In genomic region chr8:124242208-124242607, GRCm38 (mm10) we compare ENCODE assay signal across 11 mouse cellular contexts. TPM values are rescaled to one million over a fixed set of nuclear protein-coding genes. Genes with fewer than 3 reads are reported as not detected.
A peak's percentile ranks its signal among the peaks of the same experiment; 100 is the strongest.
DNase-seq lines count a peak whose midpoint lies in the region; ATAC-seq and TF ChIP-seq lines count a peak whose summit lies in the region.
"Had no signal": no experiment of that assay in that cellular context is flagged by ENCODE, and none has a peak within 500 bp of the region (broad histone marks: within the 10 kb centered on the region; RNA-seq: fewer than 3 reads in every experiment).

No protein-coding gene starts in this region.

- 86% methylated on average over 6 of the region's 6 CpGs for WGBS in heart, embryonic 12.5 days
- 41% methylated on average over 6 of the region's 6 CpGs for WGBS in thymus, adult 2 months

- no peak overlapping the region for H3K4me2 ChIP-seq in heart, embryonic 12.5 days
- H3K4me2 ChIP-seq: lung, embryonic 15.5 days had no signal

- peaks cover 55% of the 10 kb centered on the region for H3K4me1 ChIP-seq in heart, embryonic 12.5 days (replicated peaks)
- H3K4me1 ChIP-seq in thymus, adult 2 months (replicated peaks; ENCODE audit: control insufficient read depth, insufficient read depth, low read length) = peaks cover 36% of the 10 kb centered on the region

- no peak for TF ChIP-seq CTCF in thymus, adult 2 months (IDR thresholded peaks at IDR 0.05; ENCODE audit: borderline replicate concordance, control insufficient read depth, extremely low read depth, insufficient read depth, low read length, poor library complexity)
- TF ChIP-seq CTCF in gastrocnemius, adult 2 months (IDR thresholded peaks at IDR 0.05) = no peak
- no peak for TF ChIP-seq CTCF in layer of hippocampus, adult 2 months (conservative IDR thresholded peaks at IDR 0.05)

- intact Hi-C loops in gastrocnemius, adult 2 months (cut with DNase I) = no loop called here

- H3K9ac ChIP-seq in heart, embryonic 12.5 days = no peak overlapping the region
- H3K9ac ChIP-seq: lung, embryonic 15.5 days had no signal

- no peak overlapping the region for H3K27ac ChIP-seq in heart, embryonic 12.5 days (ENCODE audit: poor library complexity, severe bottlenecking)
- 0 out of 2 replicates have a peak overlapping the region, but pooled peaks have one; percentile 14 for H3K27ac ChIP-seq in thymus, adult 2 months (ENCODE audit: control insufficient read depth, insufficient read depth, low read length)
- no peak overlapping the region for H3K27ac ChIP-seq in gastrocnemius, adult 2 months
- H3K27ac ChIP-seq in layer of hippocampus, adult 2 months = no peak overlapping the region
- H3K27ac ChIP-seq: lung, embryonic 15.5 days had no signal

- DNase-seq in heart, adult 9 months (ENCODE audit: low spot score in 2 of 2) = peak; percentile 46 to 65
- peak; percentile 31 for DNase-seq in thymus, adult 2 months
- DNase-seq in thymus, postnatal 25 days = no peak
- peak; percentile 47 to 57 for DNase-seq in lung, postnatal 4 days
- DNase-seq in gastrocnemius, adult 2 months = no peak
- no peak for DNase-seq in adrenal gland, postnatal 4 days (ENCODE audit: low spot score in 2 of 2)
- no peak for DNase-seq in layer of hippocampus, adult 2 months (ENCODE audit: low spot score in 2 of 2)

- no peak for TF ChIP-seq POLR2A in thymus, adult 2 months (IDR thresholded peaks at IDR 0.05; ENCODE audit: control insufficient read depth, extremely low read depth, insufficient read depth, low read length, poor library complexity)

- peaks cover 9% of the 10 kb centered on the region for H3K36me3 ChIP-seq in heart, embryonic 12.5 days
- no peaks in the 10 kb centered on the region for H3K36me3 ChIP-seq in thymus, adult 2 months (ENCODE audit: control insufficient read depth, insufficient read depth, low read length)
- H3K36me3 ChIP-seq: lung, embryonic 15.5 days had no signal

- ATAC-seq in heart, embryonic 12.5 days (ENCODE audit: insufficient number of reproducible peaks, low FRiP score) = no peak
- ATAC-seq: forebrain, embryonic 16.5 days; hindbrain, embryonic 16.5 days had no signal

- H3K4me3 ChIP-seq in heart, embryonic 12.5 days = no peak overlapping the region
- H3K4me3 ChIP-seq in thymus, adult 2 months (ENCODE audit: control insufficient read depth, insufficient read depth, low read length) = no peak overlapping the region
- H3K4me3 ChIP-seq in gastrocnemius, adult 2 months = no peak overlapping the region
- H3K4me3 ChIP-seq in layer of hippocampus, adult 2 months = no peak overlapping the region
- H3K4me3 ChIP-seq: lung, embryonic 15.5 days had no signal

- H3K27me3 ChIP-seq in heart, embryonic 12.5 days (replicated peaks) = 0 out of 2 replicates have a peak, but pooled peaks cover 2% of the 10 kb centered on the region
- H3K27me3 ChIP-seq in thymus, adult 2 months (ENCODE audit: control insufficient read depth, insufficient read depth, low read length) = no peaks in the 10 kb centered on the region
- H3K27me3 ChIP-seq: lung, embryonic 15.5 days had no signal

- peaks cover 8% of the 10 kb centered on the region for H3K9me3 ChIP-seq in heart, embryonic 12.5 days (replicated peaks)
- H3K9me3 ChIP-seq: lung, embryonic 15.5 days had no signal

RNA-seq across cellular contexts. Expression of gene Galnt2, which starts 11.0 kb away (rescaled TPM):
- polyA plus RNA-seq in heart, embryonic 12.5 days (2016; fragmentation: Nextera tagmentation; extraction: Ambion mirVana) = 77.9 and 80.9 TPM in 2 replicates
- 22.2 and 29.0 TPM in 2 replicates for polyA plus RNA-seq in thymus, adult 2 months (2012; rRNA removed)
- total RNA-seq in gastrocnemius, adult 2 months (2021) = 10 to 100 TPM; 35.6 to 37.2 TPM
- total RNA-seq in adrenal gland, postnatal 4 days (2021) = 10 to 100 TPM; 65.3 to 81.1 TPM
- total RNA-seq in layer of hippocampus, adult 2 months (2021) = 10 to 100 TPM; 34.5 to 44.5 TPM

Comparison
In these comparisons a context has a peak if more than half of its experiments do, and no peak if none do; other contexts are left out.
1. DNase-seq: peak in heart, adult 9 months (2 of 2), thymus, adult 2 months (single experiment) and lung, postnatal 4 days (2 of 2); none in thymus, postnatal 25 days (single experiment), gastrocnemius, adult 2 months (single experiment), adrenal gland, postnatal 4 days (0 of 2) and layer of hippocampus, adult 2 months (0 of 2).